Mouse (Mus musculus) right cerebral cortex, postnatal 10 days (tissue): ENCODE measurements at regions not wholly inside any gene's neighbourhood (a gene's known extent, or its start where the extent isn't known, plus 50 kb on each side); places are given as distances from the start of the nearest gene placed in this dataset.

Experiments
- DNase-seq, 2 experiments: peaks; one replicate each; pipeline ENCODE4 v3.0.0; 2021; ENCODE audit warnings: low spot score in 2 of 2

GRCm38 (mm10) chr15:43784171-43784570, 3650.0 kb downstream of the 9330182O14Rik start:
- DNase-seq: no peak

DNA sequence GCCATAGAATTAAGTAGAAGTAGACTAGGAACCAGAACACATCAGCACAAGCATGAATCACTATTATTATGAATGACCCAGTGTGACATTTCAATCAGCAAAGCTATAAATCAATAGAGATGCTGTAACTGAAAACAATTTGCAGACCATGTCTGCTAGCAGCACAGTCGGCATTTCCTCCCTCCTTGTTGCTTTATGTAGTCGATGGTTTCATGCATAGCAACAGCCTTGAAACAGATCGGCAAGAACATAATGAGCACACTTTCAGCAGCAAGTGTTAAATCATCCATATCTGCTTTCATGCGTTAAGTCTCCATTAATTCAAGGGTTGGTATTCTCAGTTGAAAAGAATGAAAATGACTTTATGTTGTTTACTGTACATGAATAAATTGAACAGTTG, 3669.2 kb downstream of the 9330182O14Rik start:
- peak; percentile 24 to 35 for DNase-seq
